Mouse (Mus musculus): ENCODE data around the gene Dusp19.

DNA sequence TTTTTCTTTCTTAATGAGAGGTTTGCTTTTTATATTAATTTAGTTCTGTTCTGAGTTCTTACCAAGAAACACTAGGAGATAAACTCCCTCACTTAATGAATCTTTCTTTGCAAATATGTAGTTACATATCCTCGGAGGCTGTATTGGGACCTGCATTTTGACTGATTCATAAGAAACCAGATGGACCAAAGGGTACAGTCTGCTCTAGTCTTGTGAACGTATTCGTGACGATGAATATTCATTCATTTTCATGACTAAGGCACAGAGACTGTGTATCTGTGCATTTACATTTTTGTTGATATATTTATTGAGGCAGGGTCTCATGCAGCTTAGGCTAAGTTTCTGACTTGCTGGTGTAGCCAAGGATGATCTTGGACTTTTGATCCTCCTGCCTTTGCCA is 7.7 kb downstream of the Dusp19 start:
- TF ChIP-seq CTCF (conservative IDR thresholded peaks at IDR 0.05; ENCODE audit: low read length) (no peak), POU5F1 (IDR thresholded peaks at IDR 0.05; ENCODE audit: borderline replicate concordance, low read length) (no peak)
